Mouse (Mus musculus) heart, postnatal 0 days (tissue): ENCODE results near the gene Nrxn2. TPM values are rescaled to one million over a fixed set of nuclear protein-coding genes. Genes with fewer than 3 reads are reported as not detected.

ENCODE experiments used
- ATAC-seq: fragments of 200-750 bp; cut with Nextera tagmentation; 2 replicates; pipeline ENCODE4 v1.8.0; 2017; ENCODE audit warnings: low read depth, moderate number of reproducible peaks, moderate library complexity; ENCODE audit not compliant: insufficient read depth
- DNase-seq: peaks from one replicate; pipeline ENCODE4 v3.0.0-alpha.2; 2016; ENCODE audit warnings: low spot score
- H3K27ac ChIP-seq: fragments of 300-500 bp; sonication (generic); 2 replicates; pipeline ENCODE4 v1.5.1; 2014; ENCODE audit warnings: low read depth, mild to moderate bottlenecking
- H3K27me3 ChIP-seq: fragments of 300-500 bp; sonication (generic); 2 replicates; pipeline ENCODE4 v1.6.1; 2014; ENCODE audit warnings: low read length, mixed read lengths; ENCODE audit not compliant: control insufficient read depth, insufficient read depth
- H3K36me3 ChIP-seq: fragments of 300-500 bp; sonication (generic); replicated peaks from 2 replicates; pipeline ENCODE4 v1.6.1; 2014; ENCODE audit warnings: low read length, mixed read lengths; ENCODE audit not compliant: control insufficient read depth, insufficient read depth
- H3K4me1 ChIP-seq: fragments of 300-500 bp; sonication (generic); 2 replicates; pipeline ENCODE4 v1.6.1; 2014; ENCODE audit warnings: antibody characterized with exemption; ENCODE audit not compliant: control insufficient read depth, insufficient read depth
- H3K4me2 ChIP-seq: fragments of 300-500 bp; sonication (generic); 2 replicates; pipeline ENCODE4 v1.6.1; 2014; ENCODE audit warnings: low read depth, mild to moderate bottlenecking, low read length, moderate library complexity
- H3K4me3 ChIP-seq: fragments of 300-500 bp; sonication (generic); 2 replicates; pipeline ENCODE4 v1.5.1; 2014; ENCODE audit warnings: low read depth, low read length
- H3K9ac ChIP-seq: fragments of 300-500 bp; sonication (generic); replicated peaks from 2 replicates; pipeline ENCODE4 v1.6.1; 2014; ENCODE audit warnings: low read depth, low read length, mixed read lengths
- H3K9me3 ChIP-seq: fragments of 300-500 bp; sonication (generic); replicated peaks from 2 replicates; pipeline ENCODE4 v1.6.1; 2016; ENCODE audit warnings: low read length; ENCODE audit not compliant: control insufficient read depth
- CTCF ChIP-seq: IDR thresholded peaks from 2 replicates; pipeline ENCODE4 v1.5.1; 2016; ENCODE audit warnings: antibody characterized with exemption, control low read depth, low read depth
- EP300 ChIP-seq: IDR thresholded peaks from 2 replicates; pipeline ENCODE4 v1.6.1; 2016; ENCODE audit warnings: antibody characterized with exemption, low read depth
- WGBS: fragments of 180-500 bp; shearing (Covaris S2); extraction: QIAGEN DNeasy Blood & Tissue Kit; methylation state at CpG from one replicate; pipeline ENCODE4 v1.1.7; 2014; 5-methylcytosine and 5-hydroxymethylcytosine counted together
- polyA plus RNA-seq: library from polyadenylated mRNA; unstranded; fragments of >200 nt; fragmentation: Nextera tagmentation; extraction: Ambion mirVana; gene quantifications from 2 replicates; pipeline ENCODE4 v1.2.1, GENCODE M21; 2015
- total RNA-seq: library from RNA; depleted of rRNA; stranded (reverse); fragments of >200 nt; gene quantifications from 2 replicates; pipeline ENCODE4 v1.2.3, GENCODE M21; 2014; ENCODE audit warnings: low replicate concordance

Nrxn2 gene
- total and polyA plus RNA-seq, 2 experiments from 2014 or later, result 0.68 TPM; not detected in 1

DNA sequence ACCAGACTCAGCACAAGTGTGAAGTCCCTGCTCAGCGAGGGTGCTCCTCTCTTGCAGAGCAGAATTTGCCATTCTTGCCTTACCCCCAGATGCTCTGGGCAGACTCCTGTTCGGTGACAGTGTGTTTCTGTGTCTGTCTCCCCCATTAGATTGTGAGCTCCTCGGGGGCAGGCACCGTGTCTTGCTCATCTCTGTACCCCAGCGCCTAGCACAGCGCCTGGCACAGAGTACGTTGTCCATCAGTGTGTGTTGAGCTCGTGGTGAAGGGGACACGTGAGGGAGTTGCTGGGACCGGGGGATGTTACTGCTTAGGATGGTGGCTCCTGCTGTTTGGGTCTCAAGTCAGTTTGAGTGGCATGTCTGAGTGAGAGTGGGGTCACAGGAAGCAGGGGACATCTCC lies 14.7 kb upstream of the Nrxn2 start:
- WGBS, result 75% methylated on average over 10 of the region's 10 CpGs
- Histone ChIP-seq H3K36me3 (peaks cover 4% of the 10 kb centered on the region; the same call in 1 of the 2 replicates), H3K4me2 (no peak overlapping the region), H3K4me1 (peaks cover 17% of the 10 kb centered on the region), H3K9ac (no peak overlapping the region), H3K27ac (no peak overlapping the region), H3K9me3 (no peaks in the 10 kb centered on the region), H3K27me3 (no peaks in the 10 kb centered on the region), H3K4me3 (no peak overlapping the region)
- ATAC-seq (no peak), DNase-seq (no peak)
- no peak for TF ChIP-seq EP300
- no peak for TF ChIP-seq CTCF

DNA sequence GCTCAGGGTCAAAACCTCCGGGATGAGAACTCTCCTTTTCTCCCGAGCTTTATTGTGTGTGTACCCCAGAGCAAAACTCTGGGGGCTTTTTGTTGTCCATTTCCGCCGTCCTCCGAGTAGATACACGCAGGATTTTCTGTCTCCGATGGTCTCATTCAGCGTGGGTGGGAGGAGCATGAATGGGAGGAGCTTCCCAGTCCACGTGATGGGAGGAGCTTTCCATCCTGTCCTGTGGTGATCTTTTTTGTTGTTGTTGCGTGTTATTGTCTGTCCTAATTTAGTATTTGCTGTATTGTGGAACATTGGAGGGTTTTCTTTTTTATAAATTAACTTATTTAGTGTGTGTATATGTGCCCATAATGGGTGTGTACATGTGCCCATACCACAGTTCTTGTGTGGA lies 13.1 kb upstream of the Nrxn2 start:
- ATAC-seq (no peak), DNase-seq (no peak)
- H3K9me3 ChIP-seq, result no peaks in the 10 kb centered on the region
- H3K4me2 ChIP-seq, result no peak overlapping the region
- H3K27me3 ChIP-seq, result no peaks in the 10 kb centered on the region
- no peak overlapping the region for H3K27ac ChIP-seq
- peaks cover 4% of the 10 kb centered on the region; the same call in 1 of the 2 replicates for H3K36me3 ChIP-seq
- H3K9ac ChIP-seq, result no peak overlapping the region
- no peak for TF ChIP-seq EP300
- no peak for TF ChIP-seq CTCF
- no peak overlapping the region for H3K4me3 ChIP-seq
- 71% methylated on average over 10 of the region's 10 CpGs for WGBS
- peaks cover 11% of the 10 kb centered on the region for H3K4me1 ChIP-seq

DNA sequence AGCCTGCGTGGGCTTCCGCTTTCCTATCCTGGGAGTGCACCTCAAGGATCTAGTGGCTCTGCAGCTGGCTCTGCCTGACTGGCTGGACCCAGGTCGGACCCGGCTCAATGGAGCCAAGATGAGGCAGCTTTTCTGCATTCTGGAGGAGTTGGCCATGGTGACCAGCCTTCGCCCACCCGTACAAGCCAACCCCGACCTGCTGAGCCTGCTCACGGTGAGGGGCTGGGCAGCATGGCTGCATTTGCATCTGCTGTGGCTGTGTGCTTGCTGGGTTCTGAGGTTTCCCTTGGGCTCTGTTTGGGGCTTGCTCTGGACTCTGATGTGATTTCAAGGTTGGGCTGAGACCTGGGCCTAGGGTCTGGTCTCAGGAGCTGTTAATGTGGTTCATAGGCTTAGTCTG lies 11.4 kb upstream of the Nrxn2 start:
- TF ChIP-seq EP300 (no peak), CTCF (no peak)
- H3K27ac ChIP-seq, result no peak overlapping the region
- H3K27me3 ChIP-seq, result no peaks in the 10 kb centered on the region
- H3K36me3 ChIP-seq, result peaks cover 8% of the 10 kb centered on the region; the same call in 1 of the 2 replicates
- no peaks in the 10 kb centered on the region for H3K9me3 ChIP-seq
- DNase-seq (no peak), ATAC-seq (no peak)
- H3K4me2 ChIP-seq, result no peak overlapping the region
- no peak overlapping the region for H3K9ac ChIP-seq
- H3K4me1 ChIP-seq, result no peaks in the 10 kb centered on the region
- WGBS, result 84% methylated on average over 8 of the region's 8 CpGs
- H3K4me3 ChIP-seq, result no peak overlapping the region

DNA sequence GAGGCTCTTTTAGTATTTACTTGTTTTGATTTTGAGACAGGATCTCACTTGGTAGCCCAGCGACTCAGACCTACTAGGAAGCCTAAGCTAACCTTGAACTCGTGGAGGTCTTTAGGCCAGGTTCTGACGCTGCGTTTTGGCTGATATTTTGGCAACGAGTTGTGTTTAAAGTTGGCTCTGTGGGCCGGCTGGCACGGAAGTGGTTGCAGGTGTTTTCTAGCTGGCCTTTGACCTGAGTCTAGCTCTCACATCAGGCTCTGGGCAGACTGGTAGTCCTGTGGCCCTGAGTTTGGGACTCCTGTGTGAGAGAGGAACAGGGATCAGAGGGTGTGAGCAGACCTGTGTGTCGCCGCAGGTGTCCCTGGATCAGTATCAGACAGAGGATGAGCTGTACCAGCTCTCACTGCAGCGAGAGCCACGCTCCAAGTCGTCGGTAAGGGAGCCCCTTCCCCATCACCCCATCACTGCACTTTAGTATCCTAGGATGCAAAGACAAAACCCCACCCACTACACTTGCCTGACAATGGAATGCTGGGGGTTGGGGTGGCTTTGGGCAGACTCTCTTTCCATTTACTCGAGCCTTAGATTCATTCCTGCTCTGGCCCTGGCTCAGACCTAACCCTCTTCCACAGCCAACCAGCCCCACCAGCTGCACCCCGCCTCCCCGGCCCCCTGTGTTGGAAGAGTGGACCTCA lies 10.6 kb upstream of the Nrxn2 start:
- no peaks in the 10 kb centered on the region for H3K4me1 ChIP-seq
- H3K9ac ChIP-seq, result no peak overlapping the region
- TF ChIP-seq CTCF, result no peak
- TF ChIP-seq EP300, result no peak
- no peaks in the 10 kb centered on the region for H3K27me3 ChIP-seq
- no peak overlapping the region for H3K27ac ChIP-seq
- 71% methylated on average over 16 of the region's 16 CpGs for WGBS
- DNase-seq (no peak), ATAC-seq (no peak)
- H3K4me2 ChIP-seq, result no peak overlapping the region
- H3K4me3 ChIP-seq, result no peak overlapping the region
- no peaks in the 10 kb centered on the region for H3K9me3 ChIP-seq
- peaks cover 8% of the 10 kb centered on the region; the same call in 1 of the 2 replicates for H3K36me3 ChIP-seq

DNA sequence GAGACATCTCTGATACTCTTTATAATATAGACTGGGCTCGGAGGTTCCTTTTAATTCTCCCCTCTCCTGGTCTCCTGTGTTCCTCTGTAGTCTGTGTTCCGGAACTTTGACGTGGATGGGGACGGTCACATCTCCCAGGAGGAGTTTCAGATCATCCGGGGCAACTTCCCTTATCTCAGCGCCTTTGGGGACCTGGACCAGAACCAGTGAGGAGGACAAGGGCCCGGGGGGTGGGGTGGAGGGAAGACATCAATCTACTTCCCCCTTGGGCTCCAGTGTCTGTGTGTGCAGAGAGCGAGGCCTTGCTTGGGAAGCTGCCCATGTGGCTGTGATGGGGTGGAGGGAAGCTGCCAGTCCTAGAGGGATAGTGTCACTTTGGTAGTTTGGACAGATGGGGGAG lies 9.8 kb upstream of the Nrxn2 start:
- H3K36me3 ChIP-seq, result peaks cover 8% of the 10 kb centered on the region; the same call in 1 of the 2 replicates
- 75% methylated on average over 8 of the region's 8 CpGs for WGBS
- TF ChIP-seq EP300 (no peak), CTCF (no peak)
- no peak overlapping the region for H3K4me3 ChIP-seq
- no peak overlapping the region for H3K9ac ChIP-seq
- DNase-seq, result no peak
- ATAC-seq, result no peak
- H3K27ac ChIP-seq, result no peak overlapping the region
- H3K4me1 ChIP-seq, result no peaks in the 10 kb centered on the region
- H3K9me3 ChIP-seq, result no peaks in the 10 kb centered on the region
- no peak overlapping the region for H3K4me2 ChIP-seq
- 0 out of 2 replicates have a peak, but pooled peaks cover 3% of the 10 kb centered on the region for H3K27me3 ChIP-seq

DNA sequence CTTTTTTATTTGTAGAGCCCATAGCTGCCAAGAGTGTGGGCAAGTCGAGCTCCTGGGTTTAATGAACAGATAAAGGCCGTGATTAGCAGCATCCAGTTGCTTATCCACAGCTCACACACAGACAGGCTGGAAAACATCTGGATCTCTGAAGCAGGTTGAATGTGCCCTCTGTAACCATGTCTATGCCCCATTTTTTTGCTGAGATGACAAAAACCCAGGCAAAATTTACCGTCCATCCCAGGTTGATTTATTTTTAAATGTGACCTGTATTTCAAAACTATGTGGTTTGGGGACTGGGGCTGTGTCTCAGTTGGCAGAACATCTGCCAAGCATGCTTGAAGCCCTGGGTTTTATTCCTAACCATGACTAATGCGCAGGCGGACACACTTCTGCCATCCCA lies 9.4 kb upstream of the Nrxn2 start:
- H3K4me1 ChIP-seq, result no peaks in the 10 kb centered on the region
- no peak overlapping the region for H3K4me3 ChIP-seq
- H3K9me3 ChIP-seq, result no peaks in the 10 kb centered on the region
- no peak overlapping the region for H3K27ac ChIP-seq
- 73% methylated on average over 5 of the region's 5 CpGs for WGBS
- H3K9ac ChIP-seq, result no peak overlapping the region
- H3K27me3 ChIP-seq, result 0 out of 2 replicates have a peak, but pooled peaks cover 7% of the 10 kb centered on the region
- no peak overlapping the region for H3K4me2 ChIP-seq
- H3K36me3 ChIP-seq, result peaks cover 8% of the 10 kb centered on the region; the same call in 1 of the 2 replicates
- DNase-seq (no peak), ATAC-seq (no peak)
- TF ChIP-seq EP300, result no peak
- no peak for TF ChIP-seq CTCF
